Mouse (Mus musculus): ENCODE data around the gene Hoxc11.
A peak's percentile ranks its signal among the peaks of the same experiment; 100 is the strongest.

DNA sequence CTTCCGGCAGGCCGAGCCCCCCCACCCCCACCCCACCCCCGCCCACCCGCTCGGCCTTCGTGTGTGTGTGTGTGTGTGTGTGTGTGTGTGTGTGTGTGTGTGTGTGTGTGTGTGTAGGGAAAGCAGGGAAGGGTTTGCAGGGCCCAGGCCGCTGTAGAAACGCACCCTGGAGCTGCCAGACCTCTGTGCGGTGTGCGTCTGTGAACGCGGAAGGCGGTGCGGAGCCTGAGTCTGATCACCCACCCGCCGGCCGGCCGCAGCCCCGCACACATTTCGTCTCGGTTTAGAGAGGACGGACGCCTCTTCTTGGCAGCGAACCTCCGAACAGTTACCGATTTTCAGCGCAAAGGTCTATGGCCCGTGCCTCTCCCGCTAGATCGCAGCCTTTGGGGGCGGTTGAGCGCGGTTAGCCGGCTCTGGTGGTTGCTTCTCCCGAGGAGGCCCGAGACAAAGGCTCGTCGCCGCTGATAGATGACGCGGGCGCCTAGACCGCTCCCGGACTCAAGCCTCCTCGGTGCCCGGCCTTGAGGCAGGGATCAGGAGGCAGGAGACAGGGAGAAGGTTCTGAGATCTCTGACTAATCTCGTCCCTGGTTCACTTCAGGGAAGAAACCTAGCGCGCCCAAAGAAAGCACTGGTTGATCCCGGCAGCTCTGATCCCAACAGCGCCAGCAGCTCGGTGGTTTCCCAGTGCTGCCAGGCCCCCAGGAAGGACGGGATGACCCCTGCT, 11.3 kb upstream of the Hoxc11 start:
- TF ChIP-seq CEBPB (IDR thresholded peaks at IDR 0.05; ENCODE audit: low read depth) (no peak), CTCF (IDR thresholded peaks at IDR 0.05; ENCODE audit: control insufficient read depth, insufficient read depth, insufficient read length) (peak; percentile 95)
